Mouse (Mus musculus) ES-E14 (cell line): ENCODE data around the gene Tmem254b.
"Not testable (repeated sequence)": the region's sequence is repeated elsewhere in the genome, so short reads cannot be mapped to it uniquely, and the experiment has no call there.

Experiments used
- CHD2 ChIP-seq: IDR thresholded peaks from 2 replicates; pipeline ENCODE4 v1.6.1; 2014; ENCODE audit warnings: mild to moderate bottlenecking, low read depth, low read length, inconsistent platforms
- HCFC1 ChIP-seq: IDR thresholded peaks from 2 replicates; pipeline ENCODE4 v1.6.1; 2012; ENCODE audit warnings: low read length, inconsistent platforms, borderline replicate concordance; ENCODE audit not compliant: insufficient read depth
- MAFK ChIP-seq: IDR thresholded peaks from 2 replicates; pipeline ENCODE4 v1.6.1; 2014; ENCODE audit warnings: mild to moderate bottlenecking, low read depth, low read length, inconsistent platforms; ENCODE audit not compliant: insufficient read depth
- ZC3H11A ChIP-seq: IDR thresholded peaks from 2 replicates; pipeline ENCODE4 v1.6.1; 2012; ENCODE audit warnings: low read depth, mild to moderate bottlenecking, inconsistent platforms, low read length, borderline replicate concordance
- ZNF384 ChIP-seq: IDR thresholded peaks from 2 replicates; pipeline ENCODE4 v1.6.1; 2012; ENCODE audit warnings: low read depth, low read length, inconsistent platforms

- not testable (repeated sequence) for TF ChIP-seq HCFC1, ZC3H11A, ZNF384, MAFK, CHD2
Measured at GRCm38 (mm10) chr14:26216233-26217000, 9.6 kb upstream of the Tmem254b start.
